Mouse (Mus musculus): ENCODE results near the gene Gltpd2. TPM values are rescaled to one million over a fixed set of nuclear protein-coding genes. Genes with fewer than 3 reads are reported as not detected.
A peak's percentile ranks its signal among the peaks of the same experiment; 100 is the strongest.

The Gltpd2 gene
- total and polyA plus RNA-seq, 3 experiments, result 0.06 TPM; not detected in 2

DNA sequence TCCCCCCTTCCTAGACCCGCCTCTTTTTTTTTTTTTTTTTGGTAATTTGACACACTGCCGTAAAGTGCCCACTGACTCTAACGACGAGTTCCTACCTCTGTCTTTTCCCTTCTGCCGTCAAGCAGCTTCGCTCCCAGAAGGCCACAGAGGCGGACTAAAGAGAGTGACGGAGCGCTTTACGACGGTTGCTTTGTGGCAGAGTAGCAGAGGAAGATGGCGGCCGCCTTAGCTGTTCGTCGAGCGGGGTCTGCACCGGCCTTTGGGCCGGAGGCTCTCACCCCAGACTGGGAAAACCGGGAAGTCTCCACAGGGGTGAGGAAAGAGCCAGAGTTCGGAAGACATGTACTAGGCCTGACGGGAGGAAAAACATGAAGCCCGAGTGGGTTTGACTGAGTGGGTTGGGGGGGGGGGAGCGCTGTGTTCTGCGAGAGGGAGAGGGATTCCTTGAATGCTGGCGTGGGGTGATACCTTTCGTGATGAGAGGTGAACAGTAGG is 6.2 kb downstream of the Gltpd2 start, which contains the start of gene Psmb6 (continued):
- TF ChIP-seq TBP (IDR thresholded peaks at IDR 0.05; ENCODE audit: low read depth, low read length) (peak; percentile 88), MAZ (IDR thresholded peaks at IDR 0.05; ENCODE audit: low read depth, low read length) (peak; percentile 91), NELFE (IDR thresholded peaks at IDR 0.05; ENCODE audit: low read depth, low read length) (peak; percentile 93), ZNF384 (IDR thresholded peaks at IDR 0.05; ENCODE audit: low read depth, low read length) (peak; percentile 98)

- Histone ChIP-seq H3K27ac (ENCODE audit: control insufficient read depth, low read depth, low read length) (peak overlapping the region; percentile 59; the same call in 1 of the 2 replicates), H3K79me2 (ENCODE audit: control insufficient read depth, insufficient read depth, low read length, poor library complexity) (peaks cover 13% of the 10 kb centered on the region), H3K4me3 (ENCODE audit: control insufficient read depth in 1 of 2, insufficient read depth in 1 of 2, low read depth in 2 of 2, low read length in 2 of 2) (peak overlapping the region; percentile 87 to 89), H3K9me3 (replicated peaks; ENCODE audit: insufficient read depth, low read length) (no peaks in the 10 kb centered on the region), H3K4me1 (ENCODE audit: control insufficient read depth in 1 of 2, insufficient read depth in 2 of 2, low read length in 2 of 2) (peaks cover 0 to 7% of the 10 kb centered on the region in 2 experiments; a peak in 1 of 4 replicates), H3K9ac (ENCODE audit: control insufficient read depth, low read depth, low read length, poor library complexity, severe bottlenecking) (peak overlapping the region; percentile 91), H3K27me3 (ENCODE audit: control insufficient read depth in 1 of 2, insufficient read depth in 2 of 2, low read length in 2 of 2) (no peaks in the 10 kb centered on the region), H3K36me3 (ENCODE audit: control insufficient read depth in 1 of 2, insufficient read depth in 2 of 2, low read length in 2 of 2) (peaks cover 3 to 5% of the 10 kb centered on the region in 2 experiments; a peak in 3 of 4 replicates)
- TF ChIP-seq TAL1 (IDR thresholded peaks at IDR 0.05; ENCODE audit: low read length) (no peak), E2F4 (IDR thresholded peaks at IDR 0.05; ENCODE audit: borderline replicate concordance, low read depth, low read length) (no peak), GABPA (IDR thresholded peaks at IDR 0.05; ENCODE audit: low read depth, low read length) (no peak), SMC3 (IDR thresholded peaks at IDR 0.05; ENCODE audit: low read depth, low read length) (no peak), NRF1 (IDR thresholded peaks at IDR 0.05; ENCODE audit: insufficient read depth, low read depth, low read length, poor library complexity, severe bottlenecking) (no peak), MAX (IDR thresholded peaks at IDR 0.05; ENCODE audit: low read length) (no peak), TBP (IDR thresholded peaks at IDR 0.05; ENCODE audit: low read depth, low read length) (no peak), EP300 (IDR thresholded peaks at IDR 0.05; ENCODE audit: low read depth in 1 of 2, low read length in 2 of 2) (no peak), SIN3A (IDR thresholded peaks at IDR 0.05; ENCODE audit: low read length) (no peak), MAFK (IDR thresholded peaks at IDR 0.05; ENCODE audit: borderline replicate concordance, low read depth, low read length) (no peak)
- peak; percentile 60 for DNase-seq (ENCODE audit: low read depth, low spot score)
Observed at GRCm38 (mm10) chr11:70525726-70526125, 6.7 kb downstream of the Gltpd2 start.

DNA sequence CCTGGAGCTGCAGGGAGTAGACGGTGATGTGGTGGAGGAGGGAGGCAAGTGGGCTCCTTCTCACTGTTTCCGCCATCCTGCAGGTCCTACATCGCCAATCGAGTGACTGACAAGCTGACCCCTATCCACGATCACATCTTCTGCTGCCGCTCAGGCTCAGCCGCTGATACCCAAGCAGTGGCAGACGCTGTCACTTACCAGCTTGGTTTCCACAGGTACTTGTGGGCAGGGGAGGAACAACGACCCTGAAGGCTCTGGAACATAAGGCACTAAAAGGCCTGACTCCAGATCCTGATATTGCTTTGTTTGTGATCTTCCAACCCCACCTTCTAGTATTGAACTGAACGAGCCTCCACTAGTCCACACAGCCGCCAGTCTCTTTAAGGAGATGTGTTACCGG is 7.2 kb downstream of the Gltpd2 start:
- peaks cover 13% of the 10 kb centered on the region for H3K79me2 ChIP-seq (ENCODE audit: control insufficient read depth, insufficient read depth, low read length, poor library complexity)
- DNase-seq (ENCODE audit: low read depth, low spot score), result no peak
- peak overlapping the region; percentile 87 to 89 for H3K4me3 ChIP-seq (ENCODE audit: control insufficient read depth in 1 of 2, insufficient read depth in 1 of 2, low read depth in 2 of 2, low read length in 2 of 2)
- peaks cover 0 to 7% of the 10 kb centered on the region in 2 experiments; a peak in 1 of 4 replicates for H3K4me1 ChIP-seq (ENCODE audit: control insufficient read depth in 1 of 2, insufficient read depth in 2 of 2, low read length in 2 of 2)
- no peak for TF ChIP-seq JUND (IDR thresholded peaks at IDR 0.05; ENCODE audit: low read depth, low read length)
- no peak for TF ChIP-seq POLR2AphosphoS5 (IDR thresholded peaks at IDR 0.05; ENCODE audit: borderline replicate concordance, low read depth, low read length)
- no peak for TF ChIP-seq CTCF (IDR thresholded peaks at IDR 0.05 in 2 of 3, conservative IDR thresholded peaks at IDR 0.05 in 1 of 3; ENCODE audit: control insufficient read depth in 1 of 3, insufficient read depth in 1 of 3, low read depth in 2 of 3, low read length in 3 of 3, poor library complexity in 1 of 3, severe bottlenecking in 1 of 3)
- no peak for TF ChIP-seq POLR2A (IDR thresholded peaks at IDR 0.05; ENCODE audit: control insufficient read depth in 1 of 2, insufficient read depth in 1 of 2, low read depth in 1 of 2, low read length in 2 of 2, poor library complexity in 1 of 2)
- no peak for TF ChIP-seq ETS1 (IDR thresholded peaks at IDR 0.05; ENCODE audit: low read depth, low read length)
- TF ChIP-seq MAFK (IDR thresholded peaks at IDR 0.05; ENCODE audit: borderline replicate concordance, low read depth, low read length), result no peak
- TF ChIP-seq SIN3A (IDR thresholded peaks at IDR 0.05; ENCODE audit: low read length), result no peak
- TF ChIP-seq GATA1 (IDR thresholded peaks at IDR 0.05; ENCODE audit: low read depth, low read length), result no peak
- no peak for TF ChIP-seq MXI1 (IDR thresholded peaks at IDR 0.05; ENCODE audit: low read depth, low read length)
- no peak for TF ChIP-seq MAX (IDR thresholded peaks at IDR 0.05; ENCODE audit: low read length)
- no peak for TF ChIP-seq MYC (IDR thresholded peaks at IDR 0.05; ENCODE audit: low read depth, low read length)
- H3K9me3 ChIP-seq (replicated peaks; ENCODE audit: insufficient read depth, low read length), result no peaks in the 10 kb centered on the region
- peaks cover 3 to 5% of the 10 kb centered on the region in 2 experiments; a peak in 3 of 4 replicates for H3K36me3 ChIP-seq (ENCODE audit: control insufficient read depth in 1 of 2, insufficient read depth in 2 of 2, low read length in 2 of 2)
- peak overlapping the region; percentile 91 for H3K9ac ChIP-seq (ENCODE audit: control insufficient read depth, low read depth, low read length, poor library complexity, severe bottlenecking)
- H3K27ac ChIP-seq (ENCODE audit: control insufficient read depth, low read depth, low read length), result no peak overlapping the region
- no peaks in the 10 kb centered on the region for H3K27me3 ChIP-seq (ENCODE audit: control insufficient read depth in 1 of 2, insufficient read depth in 2 of 2, low read length in 2 of 2)

All from MEL (cell line).